Mouse (Mus musculus): Measurements from ENCODE around the gene Uvrag. TPM values are rescaled to one million over a fixed set of nuclear protein-coding genes. Genes with fewer than 3 reads are reported as not detected.

Gene Uvrag
- polyA plus RNA-seq, 1 experiment from 2014 or later, result 25.1 TPM

DNA sequence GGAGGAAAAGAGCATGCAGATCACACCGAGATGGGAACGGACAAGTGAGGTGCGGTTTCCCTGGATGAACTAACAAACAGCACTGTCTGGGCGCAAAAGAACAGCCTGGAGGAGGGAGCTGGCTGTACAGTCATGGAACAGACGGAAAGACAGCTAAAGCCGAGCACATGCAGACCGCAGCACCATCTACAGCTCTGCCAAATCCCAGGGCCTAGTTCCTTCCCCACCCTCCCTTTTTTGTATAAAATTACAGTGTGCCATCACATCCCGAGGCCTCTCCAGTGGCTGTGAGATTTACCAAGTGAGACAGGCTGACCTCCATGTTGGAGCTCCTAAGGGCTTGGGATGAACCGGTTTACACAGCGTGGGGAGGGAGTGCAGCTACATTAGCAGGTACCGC, 230.8 kb downstream of the Uvrag start:
- Histone ChIP-seq H3K9ac (no peak overlapping the region), H3K4me2 (no peak overlapping the region), H3K27me3 (ENCODE audit: insufficient read depth, low read length) (no peaks in the 10 kb centered on the region), H3K9me3 (ENCODE audit: low read depth, low read length) (no peaks in the 10 kb centered on the region), H3K27ac (ENCODE audit: low read depth) (peak overlapping the region; percentile 76), H3K36me3 (ENCODE audit: insufficient read depth) (no peaks in the 10 kb centered on the region), H3K4me1 (ENCODE audit: insufficient read depth) (peaks cover 30% of the 10 kb centered on the region), H3K4me3 (ENCODE audit: low read depth, low read length) (no peak overlapping the region)
- 64% methylated on average over 11 of the region's 11 CpGs for WGBS
- ATAC-seq (ENCODE audit: insufficient read depth), result no peak
- peak; percentile 32 for DNase-seq
- TF ChIP-seq CTCF (IDR thresholded peaks at IDR 0.05; ENCODE audit: low read depth), result no peak

DNA sequence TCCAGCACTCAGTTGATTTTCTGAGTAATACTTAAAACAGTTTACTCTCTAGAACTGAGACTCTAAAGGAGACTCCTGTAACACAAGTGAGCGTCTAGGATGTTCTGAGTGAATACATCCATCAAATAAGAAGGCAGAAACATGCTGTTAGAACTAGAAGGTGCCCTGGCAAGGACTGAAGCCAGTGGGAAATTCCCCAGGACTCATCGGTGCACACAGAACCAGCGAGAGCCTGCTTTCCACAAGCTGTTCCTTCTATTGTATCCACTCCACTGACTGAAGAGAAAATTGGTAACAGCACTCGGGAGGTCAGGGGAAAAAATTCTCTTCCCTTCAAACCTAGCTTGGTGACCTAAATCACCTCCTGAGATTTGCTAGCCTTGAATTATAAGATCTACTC, 233.5 kb downstream of the Uvrag start:
- H3K4me1 ChIP-seq (ENCODE audit: insufficient read depth), result peaks cover 28% of the 10 kb centered on the region
- no peak overlapping the region for H3K4me3 ChIP-seq (ENCODE audit: low read depth, low read length)
- DNase-seq, result no peak
- no peak for TF ChIP-seq CTCF (IDR thresholded peaks at IDR 0.05; ENCODE audit: low read depth)
- WGBS, result 78% methylated on average over 4 of the region's 4 CpGs
- H3K36me3 ChIP-seq (ENCODE audit: insufficient read depth), result no peaks in the 10 kb centered on the region
- ATAC-seq (ENCODE audit: insufficient read depth), result no peak
- no peak overlapping the region for H3K27ac ChIP-seq (ENCODE audit: low read depth)
- no peak overlapping the region for H3K4me2 ChIP-seq
- no peaks in the 10 kb centered on the region for H3K9me3 ChIP-seq (ENCODE audit: low read depth, low read length)
- H3K27me3 ChIP-seq (ENCODE audit: insufficient read depth, low read length), result no peaks in the 10 kb centered on the region
- H3K9ac ChIP-seq, result no peak overlapping the region

DNA sequence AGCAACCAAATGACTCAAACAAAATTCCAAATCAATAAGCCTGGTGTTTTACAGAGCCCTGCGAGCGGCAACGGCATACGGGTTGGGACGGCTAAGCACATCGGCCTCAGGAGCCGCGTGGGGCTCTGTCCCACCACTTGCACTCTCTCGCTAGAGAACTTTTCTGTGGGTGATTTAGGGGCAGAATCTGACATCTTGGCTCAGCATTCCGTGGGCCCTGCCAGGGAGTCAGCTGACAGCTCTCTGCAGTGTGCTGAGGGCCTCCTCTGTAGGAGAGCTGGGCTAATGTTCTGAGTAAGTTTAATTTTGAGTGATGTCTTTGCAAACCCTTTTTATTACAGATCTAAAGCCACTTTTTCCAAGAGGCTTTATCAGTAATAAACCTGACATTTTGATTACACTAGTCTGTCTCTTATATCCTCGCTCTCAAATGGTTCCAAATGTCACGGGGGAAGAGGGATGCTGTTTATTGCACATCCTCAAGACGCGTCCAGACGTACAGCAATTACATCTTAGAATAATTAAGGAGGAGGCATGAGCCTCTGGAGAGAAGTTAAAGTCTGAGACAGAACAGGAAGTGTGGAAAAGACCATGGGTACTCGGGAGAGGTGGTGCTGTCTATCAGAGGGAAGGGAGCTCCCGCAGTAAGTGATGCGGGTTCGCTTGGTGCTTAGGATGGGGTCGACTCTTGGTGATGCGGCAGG, 236.1 kb downstream of the Uvrag start:
- no peak overlapping the region for H3K4me3 ChIP-seq (ENCODE audit: low read depth, low read length)
- H3K27me3 ChIP-seq (ENCODE audit: insufficient read depth, low read length), result no peaks in the 10 kb centered on the region
- 0 out of 2 replicates have a peak overlapping the region, but pooled peaks have one; percentile 7 for H3K4me2 ChIP-seq
- peak overlapping the region; percentile 10; the same call in 1 of the 2 replicates for H3K27ac ChIP-seq (ENCODE audit: low read depth)
- ATAC-seq (ENCODE audit: insufficient read depth) (peak; percentile 77; the same call in 1 of the 2 replicates), DNase-seq (peak; percentile 82)
- H3K4me1 ChIP-seq (ENCODE audit: insufficient read depth), result peaks cover 20% of the 10 kb centered on the region
- WGBS, result 41% methylated on average over 21 of the region's 21 CpGs
- H3K9me3 ChIP-seq (ENCODE audit: low read depth, low read length), result no peaks in the 10 kb centered on the region; the same call in 1 of the 2 replicates
- TF ChIP-seq CTCF (IDR thresholded peaks at IDR 0.05; ENCODE audit: low read depth), result no peak
- H3K36me3 ChIP-seq (ENCODE audit: insufficient read depth), result no peaks in the 10 kb centered on the region
- H3K9ac ChIP-seq, result no peak overlapping the region

DNA sequence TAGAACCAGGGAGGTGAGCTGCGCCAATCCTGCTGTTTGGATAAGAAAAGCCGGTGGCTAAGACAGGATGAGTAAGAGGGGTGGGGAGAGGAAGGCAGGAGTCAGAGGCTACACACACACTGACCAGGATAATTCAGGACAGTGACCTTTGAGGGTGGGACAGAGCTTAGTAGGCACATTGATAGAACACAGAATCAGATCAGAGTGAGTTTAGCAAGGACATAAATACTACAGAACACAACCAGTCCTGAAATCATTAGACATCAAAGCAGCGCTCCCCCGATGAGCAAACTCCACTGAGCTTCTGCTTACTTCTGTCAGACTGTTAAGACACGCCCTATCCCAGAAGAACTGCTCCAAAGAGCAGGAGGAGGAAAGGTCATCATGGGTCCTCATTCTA, 237.1 kb downstream of the Uvrag start:
- ATAC-seq (ENCODE audit: insufficient read depth), result no peak
- Histone ChIP-seq H3K27me3 (ENCODE audit: insufficient read depth, low read length) (no peaks in the 10 kb centered on the region), H3K27ac (ENCODE audit: low read depth) (peak overlapping the region; percentile 33; the same call in 1 of the 2 replicates), H3K9ac (no peak overlapping the region), H3K9me3 (ENCODE audit: low read depth, low read length) (no peaks in the 10 kb centered on the region; the same call in 1 of the 2 replicates), H3K4me2 (no peak overlapping the region), H3K4me1 (ENCODE audit: insufficient read depth) (peaks cover 24% of the 10 kb centered on the region), H3K4me3 (ENCODE audit: low read depth, low read length) (no peak overlapping the region), H3K36me3 (ENCODE audit: insufficient read depth) (no peaks in the 10 kb centered on the region)
- DNase-seq, result peak; percentile 39
- no peak for TF ChIP-seq CTCF (IDR thresholded peaks at IDR 0.05; ENCODE audit: low read depth)
- WGBS, result 41% methylated on average over 5 of the region's 5 CpGs

DNA sequence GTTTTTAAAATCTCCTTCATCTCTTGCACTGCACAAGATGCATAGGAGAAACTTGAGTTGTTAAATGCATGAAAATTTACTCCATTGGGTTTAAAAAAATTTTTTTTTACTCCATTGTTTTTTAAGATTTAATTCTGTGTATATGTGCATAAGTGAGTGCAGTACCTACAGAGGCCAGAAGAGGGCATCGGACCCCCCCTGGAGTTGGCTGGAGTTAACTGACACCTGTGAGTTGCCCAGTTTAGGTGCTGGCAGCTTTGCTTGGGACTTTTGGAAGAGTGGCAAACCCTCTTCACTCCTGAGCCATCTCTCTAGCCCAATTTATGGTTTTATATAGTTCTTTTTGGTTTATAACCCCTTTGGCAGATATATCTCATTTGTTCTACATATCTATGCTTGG, 239.8 kb downstream of the Uvrag start:
- H3K36me3 ChIP-seq (ENCODE audit: insufficient read depth), result no peaks in the 10 kb centered on the region
- no peak overlapping the region for H3K27ac ChIP-seq (ENCODE audit: low read depth)
- no peaks in the 10 kb centered on the region; the same call in 1 of the 2 replicates for H3K9me3 ChIP-seq (ENCODE audit: low read depth, low read length)
- DNase-seq (no peak), ATAC-seq (ENCODE audit: insufficient read depth) (no peak)
- no peak overlapping the region for H3K4me2 ChIP-seq
- H3K9ac ChIP-seq, result no peak overlapping the region
- WGBS, result 91% methylated on average over 1 of the region's 1 CpGs
- H3K4me3 ChIP-seq (ENCODE audit: low read depth, low read length), result no peak overlapping the region
- peak; percentile 53 for TF ChIP-seq CTCF (IDR thresholded peaks at IDR 0.05; ENCODE audit: low read depth)
- peaks cover 31% of the 10 kb centered on the region for H3K4me1 ChIP-seq (ENCODE audit: insufficient read depth)
- H3K27me3 ChIP-seq (ENCODE audit: insufficient read depth, low read length), result no peaks in the 10 kb centered on the region

DNA sequence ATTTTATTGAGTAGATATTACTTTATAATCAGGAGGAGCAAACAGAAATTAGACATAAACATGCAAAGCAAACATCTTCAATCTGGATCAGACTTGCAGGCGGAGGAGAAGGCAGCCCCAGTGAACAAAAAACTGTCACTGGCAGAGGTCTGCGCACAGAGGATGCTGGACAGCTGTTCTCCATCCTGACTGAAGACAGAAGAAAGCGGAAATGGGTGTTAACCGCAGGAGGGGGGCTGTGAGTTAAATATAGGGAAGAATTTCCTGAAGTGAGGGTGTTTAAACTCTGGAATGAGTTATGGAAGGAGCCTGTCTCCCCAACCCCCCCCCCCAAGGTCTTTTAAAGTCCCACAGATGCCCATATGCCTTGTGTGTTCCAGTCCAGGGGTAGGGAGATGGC, 241.1 kb downstream of the Uvrag start:
- no peak overlapping the region for H3K9ac ChIP-seq
- peak overlapping the region; percentile 51; the same call in 1 of the 2 replicates for H3K27ac ChIP-seq (ENCODE audit: low read depth)
- no peak for TF ChIP-seq CTCF (IDR thresholded peaks at IDR 0.05; ENCODE audit: low read depth)
- DNase-seq, result peak; percentile 92
- H3K4me3 ChIP-seq (ENCODE audit: low read depth, low read length), result no peak overlapping the region
- peaks cover 42% of the 10 kb centered on the region for H3K4me1 ChIP-seq (ENCODE audit: insufficient read depth)
- H3K36me3 ChIP-seq (ENCODE audit: insufficient read depth), result no peaks in the 10 kb centered on the region
- ATAC-seq (ENCODE audit: insufficient read depth), result peak; percentile 78
- no peaks in the 10 kb centered on the region; the same call in 1 of the 2 replicates for H3K9me3 ChIP-seq (ENCODE audit: low read depth, low read length)
- WGBS, result 39% methylated on average over 4 of the region's 4 CpGs
- H3K4me2 ChIP-seq, result no peak overlapping the region
- no peaks in the 10 kb centered on the region for H3K27me3 ChIP-seq (ENCODE audit: insufficient read depth, low read length)

DNA sequence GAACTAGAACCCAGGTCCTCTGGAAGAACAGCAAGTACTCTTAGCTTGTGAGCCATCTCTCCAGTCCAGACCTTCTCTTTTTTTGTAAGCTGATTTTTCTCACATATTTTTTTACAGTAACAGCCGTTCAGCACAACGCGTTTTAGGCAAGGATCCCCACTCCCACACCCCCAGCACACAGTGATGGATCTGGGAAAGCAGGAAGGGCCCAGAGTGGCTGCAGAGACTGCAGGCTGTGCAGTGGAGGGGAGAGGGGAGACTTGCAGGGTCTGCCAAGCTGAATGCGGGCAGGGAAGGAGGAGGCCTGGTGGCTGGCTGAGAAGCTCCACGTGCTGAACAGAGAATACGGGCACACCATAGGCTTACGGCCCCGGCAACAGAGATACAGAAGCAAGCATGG, 243.6 kb downstream of the Uvrag start:
- no peak overlapping the region for H3K9ac ChIP-seq
- H3K4me1 ChIP-seq (ENCODE audit: insufficient read depth), result peaks cover 41% of the 10 kb centered on the region
- H3K36me3 ChIP-seq (ENCODE audit: insufficient read depth), result no peaks in the 10 kb centered on the region
- H3K4me3 ChIP-seq (ENCODE audit: low read depth, low read length), result no peak overlapping the region
- no peaks in the 10 kb centered on the region; the same call in 1 of the 2 replicates for H3K9me3 ChIP-seq (ENCODE audit: low read depth, low read length)
- H3K27ac ChIP-seq (ENCODE audit: low read depth), result no peak overlapping the region; the same call in 1 of the 2 replicates
- no peak overlapping the region for H3K4me2 ChIP-seq
- 88% methylated on average over 8 of the region's 8 CpGs for WGBS
- DNase-seq, result no peak
- H3K27me3 ChIP-seq (ENCODE audit: insufficient read depth, low read length), result no peaks in the 10 kb centered on the region
- ATAC-seq (ENCODE audit: insufficient read depth), result no peak
- TF ChIP-seq CTCF (IDR thresholded peaks at IDR 0.05; ENCODE audit: low read depth), result no peak
